8 mouse cellular contexts compared by ENCODE assay signal in genomic region chr1:85894231-85894747, GRCm38 (mm10). TPM values are rescaled to one million over a fixed set of nuclear protein-coding genes. Genes with fewer than 3 reads are reported as not detected.
DNase-seq lines count a peak whose midpoint lies in the region; ATAC-seq lines count a peak whose summit lies in the region.

Gene Itm2c (plus strand): TSS chr1:85894281.

- H3K4me2 ChIP-seq in hindbrain, embryonic 15.5 days: peak within 1 kb of the TSS; percentile 89

- H3K27me3 ChIP-seq in hindbrain, embryonic 15.5 days: no peaks in the 10 kb centered on the region

- peaks cover 44% of the 10 kb centered on the region for H3K4me1 ChIP-seq in hindbrain, embryonic 15.5 days (replicated peaks)

- H3K27ac ChIP-seq in hindbrain, embryonic 15.5 days (replicated peaks): peak within 1 kb of the TSS; percentile 88

- peak; percentile 89 for DNase-seq in T-cell, adult 2 months (ENCODE audit: low spot score)
- DNase-seq in cerebellum, postnatal 4 days (ENCODE audit: low spot score in 2 of 2): peak; percentile 77 to 84
- peak; percentile 88 for DNase-seq in gastrocnemius, adult 18-20 months (ENCODE audit: low spot score)
- peak; percentile 90 to 92 for DNase-seq in layer of hippocampus, postnatal 36 days
- DNase-seq in lung, postnatal 36 days: peak; percentile 94
- peak; percentile 90 for DNase-seq in retina, postnatal 1 day
- DNase-seq in urinary bladder, adult 2 months (ENCODE audit: low spot score): peak; percentile 78

- ATAC-seq in hindbrain, embryonic 15.5 days (ENCODE audit: low FRiP score, low read depth): peak; percentile 88

- peak within 1 kb of the TSS; percentile 67 for H3K9ac ChIP-seq in hindbrain, embryonic 15.5 days

- WGBS in hindbrain, embryonic 15.5 days: under 1% methylated on average over 35 of the region's 35 CpGs

- no peaks in the 10 kb centered on the region for H3K9me3 ChIP-seq in hindbrain, embryonic 15.5 days

- no peaks in the 10 kb centered on the region for H3K36me3 ChIP-seq in hindbrain, embryonic 15.5 days

- H3K4me3 ChIP-seq in hindbrain, embryonic 15.5 days: peak within 1 kb of the TSS; percentile 76

RNA-seq across cellular contexts. Expression of gene Itm2c, which starts in this region (rescaled TPM):
- total RNA-seq in gastrocnemius, adult 18-20 months (2021): 10 to 100 TPM; 25.3 to 33.6 TPM
- 204 TPM in 2 replicates for polyA plus RNA-seq in hindbrain, embryonic 15.5 days (2015; fragmentation: Nextera tagmentation; extraction: Ambion mirVana)
- total RNA-seq in layer of hippocampus, postnatal 36 days (2021): 100 to 1,000 TPM; 719 to 827 TPM
- 160 and 190 TPM in 2 replicates for polyA plus RNA-seq in urinary bladder, adult 2 months (2012; rRNA removed)

Comparison
In these comparisons a context has a peak if more than half of its experiments do, and no peak if none do; other contexts are left out.
1. Peak in every context shown above with its lines: DNase-seq, ATAC-seq, H3K4me3 ChIP-seq and H3K27ac ChIP-seq.
2. RNA of gene Itm2c (total RNA-seq): 719 to 827 TPM in layer of hippocampus, postnatal 36 days; 25.3 to 33.6 TPM in gastrocnemius, adult 18-20 months; every median in the first group is over 10 times any median in the second.